Mouse (Mus musculus) liver, adult 2 months (tissue): ENCODE results near the gene Disp2.

Source experiments
- CTCF ChIP-seq: fragments of 200-500 bp; IDR thresholded peaks from 2 replicates; pipeline ENCODE4 v1.5.1; 2011; ENCODE audit warnings: low read depth, low read length, control low read depth
- POLR2A ChIP-seq: fragments of 200-500 bp; IDR thresholded peaks from 2 replicates; pipeline ENCODE4 v1.6.1; 2011; ENCODE audit warnings: low read length, control low read depth; ENCODE audit not compliant: insufficient read depth; ENCODE audit errors: extremely low read depth

DNA sequence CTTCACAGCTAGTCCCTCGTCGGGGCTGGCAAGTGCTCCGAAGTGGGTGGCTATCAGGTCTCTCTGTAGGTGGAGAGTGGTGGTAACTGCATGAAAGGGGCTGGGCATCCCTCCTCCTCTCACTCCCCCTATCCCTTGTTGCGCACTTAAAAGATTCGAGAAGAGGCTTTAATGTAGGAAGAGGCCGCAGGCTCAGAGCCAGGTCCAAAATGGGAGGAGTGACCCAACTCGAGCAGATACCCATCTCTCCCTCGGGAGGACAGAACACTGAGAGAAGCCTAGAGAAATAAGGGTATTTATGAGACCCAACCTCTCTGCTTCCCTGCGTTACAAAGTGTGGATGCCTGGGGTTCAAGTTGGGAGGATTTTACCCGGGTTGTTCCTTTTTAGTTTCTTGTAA lies 454 bp upstream of the Disp2 start:
- TF ChIP-seq CTCF = no peak
- no peak for TF ChIP-seq POLR2A
